Mouse (Mus musculus): ENCODE measurements around the gene S100a6. TPM values are rescaled to one million over a fixed set of nuclear protein-coding genes. Genes with fewer than 3 reads are reported as not detected.

S100a6 gene
- 22.4 and 23.2 TPM in 2 replicates for polyA plus RNA-seq (2016; fragmentation: Nextera tagmentation; extraction: Ambion mirVana)

GRCm38 (mm10) chr3:90612728-90613291 is at the start of gene S100a6:
Gene S100a6, plus strand, starts transcription at chr3:90612882.
- peak within 1 kb of the TSS; percentile 68 for H3K27ac ChIP-seq
- WGBS: under 1% methylated on average over 23 of the region's 23 CpGs
- H3K4me3 ChIP-seq: peak within 1 kb of the TSS; percentile 55
- H3K27me3 ChIP-seq (ENCODE audit: poor library complexity, severe bottlenecking): peaks cover 17% of the 10 kb centered on the region
- no peaks in the 10 kb centered on the region for H3K36me3 ChIP-seq (replicated peaks)
- H3K4me1 ChIP-seq: peaks cover 14% of the 10 kb centered on the region
- no peaks in the 10 kb centered on the region for H3K9me3 ChIP-seq
- DNase-seq (ENCODE audit: extremely low spot score, low spot score): peak; percentile 68

- no peaks in the 10 kb centered on the region for H3K9me3 ChIP-seq
- no peak overlapping the region for H3K27ac ChIP-seq
- no peak for DNase-seq (ENCODE audit: extremely low spot score, low spot score)
- H3K4me1 ChIP-seq: no peaks in the 10 kb centered on the region
- H3K4me3 ChIP-seq: no peak overlapping the region
- H3K36me3 ChIP-seq (replicated peaks): no peaks in the 10 kb centered on the region
- 88% methylated on average over 5 of the region's 5 CpGs for WGBS
- no peaks in the 10 kb centered on the region for H3K27me3 ChIP-seq (ENCODE audit: poor library complexity, severe bottlenecking)
These were observed 38.0 kb upstream of the S100a6 start for GRCm38 (mm10) chr3:90574691-90575090.

- Histone ChIP-seq H3K4me3 (no peak overlapping the region), H3K27ac (no peak overlapping the region), H3K36me3 (replicated peaks) (no peaks in the 10 kb centered on the region), H3K9me3 (no peaks in the 10 kb centered on the region), H3K27me3 (ENCODE audit: poor library complexity, severe bottlenecking) (no peaks in the 10 kb centered on the region), H3K4me1 (no peaks in the 10 kb centered on the region)
- WGBS: 85% methylated on average over 3 of the region's 3 CpGs
- DNase-seq (ENCODE audit: extremely low spot score, low spot score): no peak
These were observed 37.4 kb upstream of the S100a6 start for GRCm38 (mm10) chr3:90575320-90575719.

- H3K4me1 ChIP-seq: no peaks in the 10 kb centered on the region
These were observed 36.2 kb upstream of the S100a6 start for GRCm38 (mm10) chr3:90576351-90577001.

GRCm38 (mm10) chr3:90579433-90579832 is 33.2 kb upstream of the S100a6 start:
- H3K36me3 ChIP-seq (replicated peaks): no peaks in the 10 kb centered on the region
- H3K4me3 ChIP-seq: no peak overlapping the region
- no peaks in the 10 kb centered on the region for H3K27me3 ChIP-seq (ENCODE audit: poor library complexity, severe bottlenecking)
- H3K27ac ChIP-seq: no peak overlapping the region
- no peak for DNase-seq (ENCODE audit: extremely low spot score, low spot score)
- H3K4me1 ChIP-seq: peaks cover 4% of the 10 kb centered on the region
- H3K9me3 ChIP-seq: no peaks in the 10 kb centered on the region
- WGBS: 84% methylated on average over 7 of the region's 7 CpGs

More at GRCm38 (mm10) chr3:90576351-90577001, 36.2 kb upstream of the S100a6 start:
- Histone ChIP-seq H3K36me3 (replicated peaks) (no peaks in the 10 kb centered on the region), H3K27me3 (ENCODE audit: poor library complexity, severe bottlenecking) (no peaks in the 10 kb centered on the region), H3K4me3 (no peak overlapping the region), H3K27ac (no peak overlapping the region), H3K9me3 (no peaks in the 10 kb centered on the region)
- 84% methylated on average over 10 of the region's 10 CpGs for WGBS
- no peak for DNase-seq (ENCODE audit: extremely low spot score, low spot score)

DNA sequence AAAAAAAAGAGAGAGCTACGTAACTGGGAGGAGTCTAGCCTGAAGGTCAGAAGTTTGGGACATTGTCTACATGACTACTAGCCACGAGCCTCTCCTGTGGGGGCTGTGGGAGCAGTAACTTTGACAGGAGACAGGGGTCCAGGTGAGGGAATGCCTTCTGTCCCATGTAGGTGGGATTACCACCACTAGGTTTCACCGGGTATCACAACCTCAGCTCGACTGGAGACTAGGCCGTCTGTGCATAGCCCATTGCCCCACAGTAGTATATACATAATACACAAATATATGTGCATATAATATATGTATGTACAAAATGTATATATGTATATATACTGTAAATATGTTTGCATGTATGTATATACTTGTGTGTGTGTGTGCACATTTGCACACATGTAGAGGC is 31.5 kb upstream of the S100a6 start:
- Histone ChIP-seq H3K4me1 (peaks cover 4% of the 10 kb centered on the region), H3K27me3 (ENCODE audit: poor library complexity, severe bottlenecking) (no peaks in the 10 kb centered on the region), H3K27ac (no peak overlapping the region), H3K4me3 (no peak overlapping the region), H3K36me3 (replicated peaks) (no peaks in the 10 kb centered on the region), H3K9me3 (no peaks in the 10 kb centered on the region)
- WGBS: 91% methylated on average over 5 of the region's 5 CpGs
- DNase-seq (ENCODE audit: extremely low spot score, low spot score): no peak

DNA sequence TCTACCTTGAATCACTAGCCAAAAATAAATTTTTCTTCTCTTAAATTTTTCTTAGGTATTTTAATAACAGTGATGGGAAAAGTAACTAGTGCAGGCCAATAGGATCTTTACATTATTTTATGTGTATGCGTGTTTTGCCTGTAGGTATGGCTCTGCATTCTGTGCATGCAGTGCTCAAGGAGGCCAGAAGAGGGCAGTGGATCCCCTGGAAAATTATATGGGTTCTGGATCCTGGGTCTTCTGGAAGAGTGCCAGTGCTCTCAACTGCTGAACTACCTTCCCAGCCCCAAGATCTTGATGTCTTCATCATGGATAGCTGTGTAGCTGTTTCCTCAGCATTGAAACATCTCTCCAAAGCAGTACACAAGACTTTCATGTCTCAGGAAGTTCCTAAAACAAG is 30.5 kb upstream of the S100a6 start:
- Histone ChIP-seq H3K4me1 (peaks cover 4% of the 10 kb centered on the region), H3K4me3 (no peak overlapping the region), H3K36me3 (replicated peaks) (no peaks in the 10 kb centered on the region), H3K27me3 (ENCODE audit: poor library complexity, severe bottlenecking) (no peaks in the 10 kb centered on the region), H3K9me3 (no peaks in the 10 kb centered on the region), H3K27ac (no peak overlapping the region)
- WGBS: 87% methylated on average over 1 of the region's 1 CpGs
- DNase-seq (ENCODE audit: extremely low spot score, low spot score): no peak

- Histone ChIP-seq H3K9me3 (no peaks in the 10 kb centered on the region), H3K27ac (no peak overlapping the region), H3K4me1 (peaks cover 4% of the 10 kb centered on the region), H3K4me3 (no peak overlapping the region), H3K27me3 (ENCODE audit: poor library complexity, severe bottlenecking) (no peaks in the 10 kb centered on the region), H3K36me3 (replicated peaks) (no peaks in the 10 kb centered on the region)
- DNase-seq (ENCODE audit: extremely low spot score, low spot score): no peak
- WGBS: 89% methylated on average over 4 of the region's 4 CpGs
These were observed 30.1 kb upstream of the S100a6 start for GRCm38 (mm10) chr3:90582556-90582955.

GRCm38 (mm10) chr3:90583893-90584292 is 28.8 kb upstream of the S100a6 start:
- no peak for DNase-seq (ENCODE audit: extremely low spot score, low spot score)
- Histone ChIP-seq H3K36me3 (replicated peaks) (no peaks in the 10 kb centered on the region), H3K27ac (no peak overlapping the region), H3K4me1 (peaks cover 4% of the 10 kb centered on the region), H3K4me3 (no peak overlapping the region), H3K27me3 (ENCODE audit: poor library complexity, severe bottlenecking) (no peaks in the 10 kb centered on the region), H3K9me3 (no peaks in the 10 kb centered on the region)
- 60% methylated on average over 3 of the region's 3 CpGs for WGBS

DNA sequence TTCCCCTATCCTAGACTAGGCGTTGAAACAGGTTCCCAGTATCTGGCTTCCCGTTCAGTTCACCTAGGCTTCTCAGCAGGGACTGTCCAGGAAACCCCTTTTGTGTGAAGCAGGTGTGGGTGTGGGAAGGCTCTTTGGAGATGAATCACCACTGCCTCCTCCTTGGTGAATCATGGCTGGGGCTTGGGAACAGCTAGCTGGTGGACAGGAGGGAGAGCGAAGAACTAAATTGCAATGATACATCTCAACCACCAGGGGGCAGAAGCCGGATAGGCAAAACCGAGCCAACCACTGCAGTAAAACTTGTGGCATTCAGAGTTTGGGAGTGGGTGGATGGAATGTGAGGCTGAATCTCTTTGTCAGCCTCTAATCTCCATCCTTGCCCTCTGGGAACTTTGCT is 27.1 kb upstream of the S100a6 start:
- peaks cover 11% of the 10 kb centered on the region for H3K4me1 ChIP-seq
- H3K36me3 ChIP-seq (replicated peaks): no peaks in the 10 kb centered on the region
- DNase-seq (ENCODE audit: extremely low spot score, low spot score): peak; percentile 66
- no peaks in the 10 kb centered on the region for H3K9me3 ChIP-seq
- H3K27ac ChIP-seq: no peak overlapping the region
- no peak overlapping the region for H3K4me3 ChIP-seq
- 33% methylated on average over 5 of the region's 5 CpGs for WGBS
- no peaks in the 10 kb centered on the region for H3K27me3 ChIP-seq (ENCODE audit: poor library complexity, severe bottlenecking)

DNA sequence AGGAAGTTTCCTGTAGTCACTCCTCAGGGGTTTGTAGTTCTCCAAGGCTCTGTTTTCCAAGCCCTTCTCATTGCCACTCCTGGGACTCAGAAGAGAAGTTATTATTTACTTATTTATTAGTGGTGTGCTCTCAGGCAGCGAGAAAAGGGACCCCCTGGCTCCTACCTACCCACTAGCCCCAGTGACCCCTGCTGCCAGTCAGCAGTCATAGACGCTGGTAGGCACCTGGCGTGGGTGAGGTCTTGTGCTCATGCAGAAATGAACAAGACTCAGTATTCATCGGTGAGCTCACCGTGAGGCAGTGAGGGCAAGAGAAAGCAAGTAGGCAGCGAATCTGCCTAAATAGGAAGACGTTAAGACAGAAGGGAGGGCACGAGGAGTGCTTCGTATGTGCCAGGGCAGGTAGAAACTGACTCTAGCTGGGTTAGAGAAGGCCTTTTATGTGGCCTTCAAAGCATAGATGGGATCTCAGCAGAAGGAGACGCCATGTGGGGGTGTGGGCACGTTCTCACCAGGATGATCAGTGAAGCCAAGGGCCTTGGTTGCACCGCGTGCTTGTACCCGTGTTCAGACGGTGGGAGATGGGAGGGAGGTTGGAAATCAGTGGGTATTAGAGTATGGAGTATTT is 26.6 kb upstream of the S100a6 start:
- H3K9me3 ChIP-seq: no peaks in the 10 kb centered on the region
- peaks cover 13% of the 10 kb centered on the region for H3K4me1 ChIP-seq
- H3K27ac ChIP-seq: no peak overlapping the region
- 86% methylated on average over 15 of the region's 15 CpGs for WGBS
- H3K4me3 ChIP-seq: no peak overlapping the region
- no peaks in the 10 kb centered on the region for H3K27me3 ChIP-seq (ENCODE audit: poor library complexity, severe bottlenecking)
- DNase-seq (ENCODE audit: extremely low spot score, low spot score): no peak
- no peaks in the 10 kb centered on the region for H3K36me3 ChIP-seq (replicated peaks)

DNA sequence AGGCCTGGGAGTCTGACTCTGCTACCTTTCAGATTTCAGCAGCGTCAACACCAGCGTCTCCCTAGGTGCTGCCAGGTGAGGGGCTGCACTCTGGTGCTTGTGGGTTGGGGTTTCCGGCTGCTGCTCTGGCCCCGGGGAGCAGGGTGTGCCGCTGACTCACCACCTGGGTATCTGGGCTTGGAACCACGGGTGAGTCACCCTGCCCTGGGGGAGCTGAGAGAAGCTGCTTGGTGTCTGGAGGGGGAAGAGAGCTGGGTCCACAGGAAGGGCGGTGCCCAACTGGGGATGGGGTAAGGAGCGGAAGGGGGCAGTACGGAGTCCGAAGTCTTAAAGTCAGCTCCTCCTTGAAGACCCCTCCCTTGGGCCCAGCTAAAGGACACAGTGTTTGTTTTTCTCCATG is 25.8 kb upstream of the S100a6 start:
- WGBS: 71% methylated on average over 10 of the region's 10 CpGs
- Histone ChIP-seq H3K9me3 (no peaks in the 10 kb centered on the region), H3K27ac (0 out of 2 replicates have a peak overlapping the region, but pooled peaks have one; percentile 15), H3K27me3 (ENCODE audit: poor library complexity, severe bottlenecking) (no peaks in the 10 kb centered on the region), H3K36me3 (replicated peaks) (no peaks in the 10 kb centered on the region), H3K4me3 (no peak overlapping the region), H3K4me1 (peaks cover 13% of the 10 kb centered on the region)
- DNase-seq (ENCODE audit: extremely low spot score, low spot score): no peak

- Histone ChIP-seq H3K36me3 (replicated peaks) (no peaks in the 10 kb centered on the region), H3K4me3 (no peak overlapping the region), H3K4me1 (peaks cover 13% of the 10 kb centered on the region), H3K9me3 (no peaks in the 10 kb centered on the region), H3K27me3 (ENCODE audit: poor library complexity, severe bottlenecking) (no peaks in the 10 kb centered on the region), H3K27ac (no peak overlapping the region)
- WGBS: 92% methylated on average over 14 of the region's 14 CpGs
- no peak for DNase-seq (ENCODE audit: extremely low spot score, low spot score)
These were observed 25.2 kb upstream of the S100a6 start for GRCm38 (mm10) chr3:90587361-90588101.
